In the genomic region with DNA sequence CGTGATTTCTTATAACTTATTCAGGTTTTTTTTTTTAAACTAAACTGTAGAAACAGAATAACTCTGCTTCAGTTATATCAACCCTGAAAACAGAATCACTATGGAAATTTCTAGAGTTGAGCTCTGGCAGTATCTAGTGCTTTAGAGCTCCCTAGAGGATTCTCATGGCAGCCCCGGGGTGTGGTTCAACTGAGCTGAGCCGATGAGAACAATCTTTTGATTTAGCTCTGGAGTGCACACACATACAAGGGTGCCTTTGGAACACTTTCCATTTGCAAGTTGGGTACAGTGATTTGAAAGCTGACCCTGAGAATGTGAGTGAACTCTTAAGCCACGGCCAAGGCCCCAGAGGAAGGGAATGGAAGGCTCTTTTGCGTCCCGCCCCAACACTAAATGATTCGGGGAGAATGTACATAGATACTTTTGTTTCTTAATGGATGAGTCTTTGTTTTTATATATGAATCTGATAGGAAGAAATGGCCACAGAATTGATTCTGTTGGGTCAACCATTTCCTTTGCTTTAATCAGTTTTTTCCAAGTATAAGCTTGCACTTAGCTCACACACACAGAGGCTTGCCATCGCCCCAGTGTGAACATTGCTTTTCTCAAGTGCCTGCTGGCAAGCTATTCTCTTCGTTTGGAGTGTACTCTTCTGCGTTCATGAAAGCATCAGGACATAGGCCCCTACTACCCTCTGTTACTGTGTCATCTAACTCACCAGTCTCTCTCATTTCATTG, we compare ENCODE assay signal across 17 mouse cellular contexts.
DNase-seq lines count a peak whose midpoint lies in the region; ATAC-seq and TF ChIP-seq lines count a peak whose summit lies in the region.
"Had no signal": no experiment of that assay in that cellular context is flagged by ENCODE, and none has a peak within 500 bp of the region (broad histone marks: within the 10 kb centered on the region; RNA-seq: fewer than 3 reads in every experiment).

No protein-coding gene starts in this region.

- no peak overlapping the region for H3K27ac ChIP-seq in kidney, postnatal 0 days
- no peak overlapping the region for H3K27ac ChIP-seq in kidney, embryonic 14.5 days (ENCODE audit: low read depth, low read length)
- peak overlapping the region; percentile 29; the same call in 1 of the 2 replicates for H3K27ac ChIP-seq in heart, embryonic 11.5 days (ENCODE audit: low read depth, low read length)
- peak overlapping the region; percentile 55; the same call in 1 of the 2 replicates for H3K27ac ChIP-seq in liver, postnatal 0 days (ENCODE audit: low read depth)
- H3K27ac ChIP-seq: heart, adult 2 months; hindbrain, embryonic 12.5 days had no signal

- no peaks in the 10 kb centered on the region for H3K4me1 ChIP-seq in kidney, postnatal 0 days (replicated peaks; ENCODE audit: insufficient read depth, low read length)
- no peaks in the 10 kb centered on the region for H3K4me1 ChIP-seq in kidney, embryonic 14.5 days (ENCODE audit: control insufficient read depth, insufficient read depth, low read length)
- H3K4me1 ChIP-seq in heart, embryonic 11.5 days (ENCODE audit: control insufficient read depth, insufficient read depth, low read length): peaks cover 7% of the 10 kb centered on the region; the same call in 1 of the 2 replicates
- H3K4me1 ChIP-seq in liver, postnatal 0 days (ENCODE audit: insufficient read depth): peaks cover 6% of the 10 kb centered on the region

- no peaks in the 10 kb centered on the region for H3K36me3 ChIP-seq in kidney, postnatal 0 days (ENCODE audit: insufficient read depth, low read length)
- H3K36me3 ChIP-seq in kidney, embryonic 14.5 days (ENCODE audit: control insufficient read depth, insufficient read depth, low read length): no peaks in the 10 kb centered on the region
- no peaks in the 10 kb centered on the region for H3K36me3 ChIP-seq in heart, embryonic 11.5 days (ENCODE audit: control insufficient read depth, insufficient read depth, low read length)
- no peaks in the 10 kb centered on the region for H3K36me3 ChIP-seq in liver, postnatal 0 days (replicated peaks; ENCODE audit: insufficient read depth, low read length)
- H3K36me3 ChIP-seq: G1E; hindbrain, embryonic 12.5 days had no signal

- intact Hi-C loops in gastrocnemius, postnatal 36 days (cut with DNase I): no loop called here

- no peak for ATAC-seq in kidney, postnatal 0 days (replicated peaks; ENCODE audit: low FRiP score, low read depth)
- no peak for ATAC-seq in kidney, embryonic 14.5 days (ENCODE audit: low FRiP score, low TSS enrichment)
- ATAC-seq in heart, embryonic 11.5 days (replicated peaks; ENCODE audit: insufficient number of reproducible peaks, low FRiP score, low TSS enrichment): no peak
- peak; percentile 51 for ATAC-seq in liver, postnatal 0 days
- no peak; the same call in 1 of the 2 replicates for ATAC-seq in megakaryocyte progenitor cell, adult 5-6 weeks (replicated peaks; ENCODE audit: poor library complexity)
- ATAC-seq: forebrain, embryonic 16.5 days had no signal

- H3K9me3 ChIP-seq in kidney, postnatal 0 days (replicated peaks; ENCODE audit: low read length): no peaks in the 10 kb centered on the region
- H3K9me3 ChIP-seq in kidney, embryonic 14.5 days (ENCODE audit: control insufficient read depth, low read length): 0 out of 2 replicates have a peak, but pooled peaks cover 3% of the 10 kb centered on the region
- peaks cover 3% of the 10 kb centered on the region; the same call in 1 of the 2 replicates for H3K9me3 ChIP-seq in heart, embryonic 11.5 days (replicated peaks; ENCODE audit: control insufficient read depth, low read length)
- no peaks in the 10 kb centered on the region for H3K9me3 ChIP-seq in liver, postnatal 0 days (ENCODE audit: low read length)
- H3K9me3 ChIP-seq: G1E; hindbrain, embryonic 12.5 days had no signal

- no peak for TF ChIP-seq CTCF in kidney, postnatal 0 days (IDR thresholded peaks at IDR 0.05; ENCODE audit: low read depth)
- TF ChIP-seq CTCF in liver, postnatal 0 days (IDR thresholded peaks at IDR 0.05; ENCODE audit: low read depth): no peak

- no peak overlapping the region for H3K9ac ChIP-seq in kidney, postnatal 0 days (ENCODE audit: low read depth, low read length)
- H3K9ac ChIP-seq in kidney, embryonic 14.5 days (ENCODE audit: low read depth, low read length): no peak overlapping the region
- no peak overlapping the region for H3K9ac ChIP-seq in heart, embryonic 11.5 days (ENCODE audit: low read depth, low read length)
- no peak overlapping the region for H3K9ac ChIP-seq in liver, postnatal 0 days (replicated peaks)
- H3K9ac ChIP-seq: hindbrain, embryonic 12.5 days; lung, embryonic 14.5 days had no signal

- H3K4me3 ChIP-seq in kidney, postnatal 0 days (replicated peaks; ENCODE audit: low read depth, low read length): no peak overlapping the region
- no peak overlapping the region for H3K4me3 ChIP-seq in kidney, embryonic 14.5 days (ENCODE audit: low read length)
- no peak overlapping the region for H3K4me3 ChIP-seq in heart, embryonic 11.5 days (ENCODE audit: low read depth, low read length)
- H3K4me3 ChIP-seq in liver, postnatal 0 days (ENCODE audit: low read depth, low read length): no peak overlapping the region; the same call in 1 of the 2 replicates
- H3K4me3 ChIP-seq: heart, adult 2 months; hindbrain, embryonic 12.5 days had no signal

- H3K27me3 ChIP-seq in kidney, postnatal 0 days (ENCODE audit: insufficient read depth, low read length): no peaks in the 10 kb centered on the region
- no peaks in the 10 kb centered on the region for H3K27me3 ChIP-seq in kidney, embryonic 14.5 days (ENCODE audit: control insufficient read depth, insufficient read depth, low read length)
- no peaks in the 10 kb centered on the region for H3K27me3 ChIP-seq in heart, embryonic 11.5 days (ENCODE audit: control insufficient read depth, insufficient read depth, low read length)
- H3K27me3 ChIP-seq in liver, postnatal 0 days (ENCODE audit: insufficient read depth, low read length): no peaks in the 10 kb centered on the region

- DNase-seq in gastrocnemius, adult 18-20 months (ENCODE audit: low spot score): peak; percentile 34
- no peak for DNase-seq in gastrocnemius, postnatal 36 days
- peak; percentile 12 for DNase-seq in kidney, postnatal 0 days (ENCODE audit: low spot score)
- DNase-seq in liver, postnatal 0 days: no peak
- DNase-seq in urinary bladder, postnatal 36 days (ENCODE audit: low spot score in 2 of 2): no peak
- DNase-seq: cerebellum, adult 11 months; cerebellum, postnatal 36 days; right cerebral cortex, postnatal 25 days; thymus, adult 18-20 months had no signal

- no peak overlapping the region for H3K4me2 ChIP-seq in kidney, postnatal 0 days (ENCODE audit: low read length)
- no peak overlapping the region for H3K4me2 ChIP-seq in kidney, embryonic 14.5 days (replicated peaks; ENCODE audit: low read depth, low read length)
- H3K4me2 ChIP-seq in heart, embryonic 11.5 days: peak overlapping the region; percentile 31; the same call in 1 of the 2 replicates
- peak overlapping the region; percentile 57 for H3K4me2 ChIP-seq in liver, postnatal 0 days (ENCODE audit: low read depth, low read length)
- H3K4me2 ChIP-seq: hindbrain, embryonic 12.5 days; lung, embryonic 14.5 days had no signal

- no peak for TF ChIP-seq EP300 in liver, postnatal 0 days (IDR thresholded peaks at IDR 0.05; ENCODE audit: low read depth)

- 80% methylated on average over 10 of the region's 10 CpGs for WGBS in kidney, postnatal 0 days
- WGBS in kidney, embryonic 14.5 days: 86% methylated on average over 10 of the region's 10 CpGs
- 76% methylated on average over 10 of the region's 10 CpGs for WGBS in heart, embryonic 11.5 days (ENCODE audit: insufficient replicate concordance)
- 72% methylated on average over 10 of the region's 10 CpGs for WGBS in liver, postnatal 0 days (ENCODE audit: insufficient replicate concordance)

Comparison
In these comparisons a context has a peak if more than half of its experiments do, and no peak if none do; other contexts are left out.
1. DNase-seq: peak in gastrocnemius, adult 18-20 months (single experiment) and kidney, postnatal 0 days (single experiment); none in gastrocnemius, postnatal 36 days (0 of 2), liver, postnatal 0 days (single experiment) and urinary bladder, postnatal 36 days (0 of 2).
2. H3K27ac ChIP-seq: peak in heart, embryonic 11.5 days (single experiment) and liver, postnatal 0 days (single experiment); none in kidney, postnatal 0 days (single experiment) and kidney, embryonic 14.5 days (single experiment).
3. H3K4me2 ChIP-seq: peak in heart, embryonic 11.5 days (single experiment) and liver, postnatal 0 days (single experiment); none in kidney, postnatal 0 days (single experiment) and kidney, embryonic 14.5 days (single experiment).